Mouse (Mus musculus) liver, embryonic 11.5 days (tissue): ENCODE results near the gene Olfr1116. TPM values are rescaled to one million over a fixed set of nuclear protein-coding genes. Genes with fewer than 3 reads are reported as not detected.
"Not testable (repeated sequence)": the region's sequence is repeated elsewhere in the genome, so short reads cannot be mapped to it uniquely, and the experiment has no call there.

Experiments used
- ATAC-seq: fragments of 200-750 bp; cut with Nextera tagmentation; replicated peaks from 2 replicates; pipeline ENCODE4 v1.8.0; 2017; ENCODE audit warnings: moderate number of reproducible peaks, mild to moderate bottlenecking, moderate TSS enrichment, moderate library complexity; ENCODE audit not compliant: low FRiP score
- DNase-seq: peaks from one replicate; pipeline ENCODE4 v3.0.0-alpha.2; 2017; ENCODE audit warnings: low spot score
- H3K27ac ChIP-seq: fragments of 300-500 bp; sonication (generic); 2 replicates; pipeline ENCODE4 v1.5.1; 2014; ENCODE audit warnings: mild to moderate bottlenecking, low read depth, low read length, control low read depth
- H3K27me3 ChIP-seq: fragments of 300-500 bp; sonication (generic); replicated peaks from 2 replicates; pipeline ENCODE4 v1.6.1; 2014; ENCODE audit warnings: low read length, mixed read lengths; ENCODE audit not compliant: control insufficient read depth, insufficient read depth
- H3K36me3 ChIP-seq: fragments of 300-500 bp; sonication (generic); 2 replicates; pipeline ENCODE4 v1.6.1; 2014; ENCODE audit warnings: mild to moderate bottlenecking, low read length, moderate library complexity, mixed read lengths; ENCODE audit not compliant: control insufficient read depth, insufficient read depth
- H3K4me1 ChIP-seq: fragments of 300-500 bp; sonication (generic); replicated peaks from 2 replicates; pipeline ENCODE4 v1.6.1; 2014; ENCODE audit warnings: low read length, mixed read lengths; ENCODE audit not compliant: control insufficient read depth, insufficient read depth
- H3K4me2 ChIP-seq: fragments of 300-500 bp; sonication (generic); 2 replicates; pipeline ENCODE4 v1.6.1; 2014; ENCODE audit warnings: mild to moderate bottlenecking, control low read depth, moderate library complexity
- H3K4me3 ChIP-seq: fragments of 300-500 bp; sonication (generic); 2 replicates; pipeline ENCODE4 v1.5.1; 2014; ENCODE audit warnings: low read depth, low read length, control low read depth
- H3K9ac ChIP-seq: fragments of 300-500 bp; sonication (generic); 2 replicates; pipeline ENCODE4 v1.6.1; 2014; ENCODE audit warnings: low read depth, low read length, control low read depth
- H3K9me3 ChIP-seq: fragments of 300-500 bp; sonication (generic); 2 replicates; pipeline ENCODE4 v1.6.1; 2016; ENCODE audit warnings: low read length, inconsistent platforms, mixed read lengths; ENCODE audit not compliant: control insufficient read depth
- WGBS: fragments of 180-500 bp; shearing (Covaris S2); extraction: QIAGEN DNeasy Blood & Tissue Kit; methylation state at CpG from one replicate; pipeline ENCODE4 v1.1.7; 2014; 5-methylcytosine and 5-hydroxymethylcytosine counted together
- microRNA-seq: library from miRNA; unstranded; fragments of <30 nt; microRNA quantifications from one replicate; pipeline ENCODE4, GENCODE M21; 2017; ENCODE audit warnings: borderline number of aligned reads
- polyA plus RNA-seq: library from polyadenylated mRNA; unstranded; fragments of >200 nt; fragmentation: Nextera tagmentation; extraction: Ambion mirVana; gene quantifications from 2 replicates; pipeline ENCODE4 v1.2.1, GENCODE M21; 2014

Gene Olfr1116
- not detected in 2 replicates for polyA plus RNA-seq

DNA sequence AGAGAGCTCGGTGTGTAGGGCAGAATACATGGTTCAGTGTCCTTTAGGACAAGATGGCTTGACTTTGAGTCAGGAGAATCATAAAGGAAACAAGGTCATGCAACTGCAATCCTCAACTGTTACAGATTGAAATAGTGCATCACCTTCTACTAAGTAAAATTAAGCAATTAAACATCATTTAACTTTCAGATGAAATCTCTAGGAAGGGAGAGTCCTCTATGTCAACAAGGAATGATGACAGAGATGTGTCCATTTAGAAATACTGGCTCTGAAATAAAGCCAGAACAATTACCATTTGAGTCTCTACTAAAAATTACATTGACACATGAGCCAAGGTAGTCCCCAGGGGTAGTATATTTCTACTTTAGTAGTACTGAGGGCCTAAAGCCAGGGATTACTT lies at the start of gene Olfr1116:
TSS of gene Olfr1116 (plus strand) at position 301 of the 400 bp plus-strand sequence.
- Histone ChIP-seq H3K9me3 (no peaks in the 10 kb centered on the region), H3K4me3 (no peak within 1 kb of the TSS), H3K36me3 (no peaks in the 10 kb centered on the region), H3K9ac (no peak within 1 kb of the TSS), H3K4me1 (no peaks in the 10 kb centered on the region), H3K27ac (no peak within 1 kb of the TSS), H3K27me3 (no peaks in the 10 kb centered on the region), H3K4me2 (no peak within 1 kb of the TSS)
- ATAC-seq: no peak
- 74% methylated on average over 1 of the region's 1 CpGs for WGBS
- no peak for DNase-seq

DNA sequence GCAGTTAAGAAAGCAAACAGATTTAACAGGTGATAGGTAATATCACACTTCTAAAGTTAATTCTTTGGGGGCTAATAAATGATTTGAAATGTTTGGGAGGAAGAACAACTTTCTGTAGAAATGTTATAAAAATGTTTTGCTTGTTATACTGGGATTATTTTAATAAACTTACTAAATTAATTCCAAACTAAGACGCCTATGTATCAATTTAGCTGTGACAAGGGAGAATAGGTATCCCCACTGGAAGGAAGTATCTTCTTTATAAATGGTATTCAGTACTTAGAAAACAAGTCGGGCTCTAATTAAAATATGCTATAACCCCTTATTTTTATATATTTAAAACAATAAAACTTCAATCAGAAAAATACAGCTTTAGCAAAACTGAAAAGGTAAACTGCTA lies 19.6 kb upstream of the Olfr1116 start, which contains the start of gene Olfr1115:
TSS of gene Olfr1115 (plus strand) at position 301 of the 400 bp plus-strand sequence.
- Histone ChIP-seq H3K9ac (no peak within 1 kb of the TSS), H3K9me3 (no peaks in the 10 kb centered on the region), H3K27me3 (no peaks in the 10 kb centered on the region), H3K4me1 (no peaks in the 10 kb centered on the region), H3K4me2 (no peak within 1 kb of the TSS), H3K4me3 (no peak within 1 kb of the TSS), H3K27ac (no peak within 1 kb of the TSS), H3K36me3 (no peaks in the 10 kb centered on the region)
- DNase-seq (no peak), ATAC-seq (no peak)
- 73% methylated on average over 2 of the region's 2 CpGs for WGBS

DNA sequence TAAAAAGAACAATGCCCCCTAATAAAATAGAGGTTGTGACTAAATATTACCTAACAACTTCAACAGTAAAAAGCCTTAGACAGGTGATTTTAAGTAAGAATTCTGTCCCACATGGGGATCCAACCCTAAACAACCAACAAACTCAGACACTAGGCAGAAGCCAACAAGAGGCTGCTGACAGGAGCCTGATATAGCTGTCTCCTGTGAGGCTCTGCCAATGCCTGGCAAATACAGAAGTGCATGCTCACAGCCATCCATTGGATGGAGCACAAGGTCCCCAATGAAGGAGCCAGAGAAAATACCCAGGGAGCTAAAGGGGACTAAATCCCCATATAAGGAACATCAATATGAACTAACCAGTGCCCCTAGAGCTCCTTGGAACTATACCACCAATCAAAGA lies 26.6 kb downstream of the Olfr1116 start:
- H3K4me1 ChIP-seq, DNase-seq, H3K9me3 ChIP-seq, ATAC-seq, H3K27ac ChIP-seq, H3K4me3 ChIP-seq, H3K9ac ChIP-seq, H3K27me3 ChIP-seq, H3K36me3 ChIP-seq, H3K4me2 ChIP-seq: not testable (repeated sequence)

DNA sequence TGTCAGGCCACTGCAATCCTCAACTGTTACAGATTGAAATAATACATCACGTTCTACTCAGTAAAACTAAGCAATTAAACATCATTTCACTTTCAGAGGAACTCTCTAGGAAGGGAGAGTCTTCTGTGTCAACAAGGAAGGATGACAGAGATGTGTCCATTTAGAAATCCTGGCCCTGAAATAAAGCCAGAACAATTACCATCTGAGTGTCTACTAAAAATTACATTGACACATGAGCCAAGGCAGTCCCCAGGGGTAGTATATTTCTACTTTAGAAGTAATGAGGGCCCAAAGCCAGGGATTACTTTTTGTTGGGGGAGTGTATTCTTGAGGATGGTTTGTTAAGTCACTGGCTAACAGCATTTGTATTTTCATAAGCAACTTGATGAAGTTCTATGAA lies 39.9 kb downstream of the Olfr1116 start, which contains the start of gene Olfr1118:
TSS of gene Olfr1118 (plus strand) at position 301 of the 400 bp plus-strand sequence.
- DNase-seq (no peak), ATAC-seq (no peak)
- Histone ChIP-seq H3K4me2 (no peak within 1 kb of the TSS), H3K27me3 (no peaks in the 10 kb centered on the region), H3K9ac (no peak within 1 kb of the TSS), H3K36me3 (no peaks in the 10 kb centered on the region), H3K9me3 (no peaks in the 10 kb centered on the region), H3K4me1 (no peaks in the 10 kb centered on the region), H3K27ac (no peak within 1 kb of the TSS), H3K4me3 (no peak within 1 kb of the TSS)
- WGBS: 74% methylated on average over 1 of the region's 1 CpGs

Small RNA genes within 50 kb of the gene (microRNA-seq; reads per million reads assigned to microRNA genes)
- not detected for gene Gm27438

Other genes with a start within 250 kb of the Olfr1116 start
- gene Olfr1104, start 240.5 kb upstream of the Olfr1116 start, polyA plus RNA-seq: not detected in 2 replicates
- not detected in 2 replicates for gene Olfr1105, start 231.0 kb upstream of the Olfr1116 start, polyA plus RNA-seq
- gene Olfr1106, start 215.3 kb upstream of the Olfr1116 start, polyA plus RNA-seq: not detected in 2 replicates
- gene Olfr1107, start 191.7 kb upstream of the Olfr1116 start, polyA plus RNA-seq: not detected in 2 replicates
- gene Olfr1109, start 171.5 kb upstream of the Olfr1116 start, polyA plus RNA-seq: not detected in 2 replicates
- not detected in 2 replicates for gene Olfr259, start 153.0 kb upstream of the Olfr1116 start, polyA plus RNA-seq
- gene Olfr1110, start 127.2 kb upstream of the Olfr1116 start, polyA plus RNA-seq: not detected in 2 replicates
- gene Olfr1111, start 114.9 kb upstream of the Olfr1116 start, polyA plus RNA-seq: not detected in 2 replicates
- gene Olfr1112, start 79.7 kb upstream of the Olfr1116 start, polyA plus RNA-seq: not detected in 2 replicates
- gene Olfr1113, start 58.6 kb upstream of the Olfr1116 start, polyA plus RNA-seq: not detected in 2 replicates
- gene Olfr1115, start 19.5 kb upstream of the Olfr1116 start, polyA plus RNA-seq: not detected in 2 replicates
- gene Olfr1118, start 40.0 kb downstream of the Olfr1116 start, polyA plus RNA-seq: not detected in 2 replicates
- gene Olfr1120, start 87.3 kb downstream of the Olfr1116 start, polyA plus RNA-seq: not detected in 2 replicates
- not detected in 2 replicates for gene Olfr1121, start 102.4 kb downstream of the Olfr1116 start, polyA plus RNA-seq
- not detected in 2 replicates for gene Olfr1122, start 118.3 kb downstream of the Olfr1116 start, polyA plus RNA-seq
- gene Olfr1123, start 149.1 kb downstream of the Olfr1116 start, polyA plus RNA-seq: not detected in 2 replicates
- gene Olfr1124, start 162.7 kb downstream of the Olfr1116 start, polyA plus RNA-seq: not detected in 2 replicates
- not detected in 2 replicates for gene Olfr1126, start 186.4 kb downstream of the Olfr1116 start, polyA plus RNA-seq
- gene Pramel7, start 229.6 kb downstream of the Olfr1116 start, polyA plus RNA-seq: not detected in 2 replicates
- gene Pramel6, start 239.0 kb downstream of the Olfr1116 start, polyA plus RNA-seq: not detected in 2 replicates